Mouse (Mus musculus) cerebellum, postnatal 10 days (tissue): ENCODE measurements around the gene Mars2.
A peak's percentile ranks its signal among the peaks of the same experiment; 100 is the strongest.

Source experiments
- DNase-seq, 2 experiments: peaks; one replicate each; pipeline ENCODE4 v3.0.0; 2021; ENCODE audit warnings: mixed read lengths in 2 of 2

The Mars2 gene

DNA sequence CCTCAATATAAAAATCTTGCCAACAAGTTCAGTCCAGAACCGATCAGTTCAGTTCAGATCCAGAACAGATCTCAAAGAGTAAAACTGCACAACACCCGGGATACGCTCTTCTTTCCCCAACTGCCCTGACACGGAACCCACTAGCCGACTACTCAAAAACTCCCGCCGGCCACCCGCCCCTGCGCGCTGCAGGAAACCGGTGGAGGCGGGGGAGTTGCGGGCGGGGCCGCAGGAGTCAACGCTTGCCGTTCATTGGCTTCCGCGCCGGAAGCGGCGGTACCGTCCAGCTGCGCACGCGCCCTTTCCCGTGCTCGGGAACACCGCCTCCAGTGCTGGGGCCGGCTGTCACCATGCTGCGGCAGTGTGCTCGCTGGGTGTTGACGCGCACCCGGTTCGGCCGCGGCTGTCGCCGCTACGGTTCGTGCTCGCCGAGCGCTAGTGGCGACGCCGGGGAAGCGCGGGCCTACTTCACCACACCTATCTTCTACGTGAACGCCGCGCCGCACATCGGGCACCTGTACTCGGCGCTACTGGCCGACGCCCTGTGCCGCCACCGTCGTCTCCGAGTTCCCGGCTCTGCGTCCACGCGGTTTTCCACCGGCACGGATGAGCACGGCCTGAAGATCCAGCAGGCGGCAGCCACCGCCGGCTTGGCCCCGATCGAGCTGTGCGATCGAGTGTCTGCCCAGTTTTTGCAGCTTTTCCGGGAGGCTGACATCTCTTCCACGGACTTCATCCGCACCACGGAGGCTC, at the start of gene Mars2:
Mars2 (plus strand) TSS at position 288 of the 753 bp plus-strand sequence.
- DNase-seq, result peak; percentile 98

DNA sequence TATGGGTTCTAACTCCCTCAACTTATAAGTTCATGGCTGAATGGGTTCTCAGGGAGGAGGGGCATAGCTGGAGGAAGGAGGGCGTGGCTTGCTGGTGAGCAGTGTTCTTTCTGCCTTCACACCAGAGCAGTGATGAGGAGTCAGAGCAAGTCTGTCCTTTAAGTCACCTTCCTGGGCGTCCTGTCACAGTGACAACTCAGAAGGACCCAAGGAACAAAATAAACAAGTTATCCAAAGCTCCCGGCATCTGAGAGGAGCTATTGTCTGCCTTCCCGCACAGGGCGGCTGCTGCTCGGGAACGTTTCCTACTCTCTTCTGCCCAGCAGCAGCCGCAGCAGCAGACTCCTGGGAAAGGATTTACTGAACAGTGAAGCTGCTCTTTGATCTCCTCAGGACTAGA, 45.0 kb upstream of the Mars2 start:
- no peak for DNase-seq

DNA sequence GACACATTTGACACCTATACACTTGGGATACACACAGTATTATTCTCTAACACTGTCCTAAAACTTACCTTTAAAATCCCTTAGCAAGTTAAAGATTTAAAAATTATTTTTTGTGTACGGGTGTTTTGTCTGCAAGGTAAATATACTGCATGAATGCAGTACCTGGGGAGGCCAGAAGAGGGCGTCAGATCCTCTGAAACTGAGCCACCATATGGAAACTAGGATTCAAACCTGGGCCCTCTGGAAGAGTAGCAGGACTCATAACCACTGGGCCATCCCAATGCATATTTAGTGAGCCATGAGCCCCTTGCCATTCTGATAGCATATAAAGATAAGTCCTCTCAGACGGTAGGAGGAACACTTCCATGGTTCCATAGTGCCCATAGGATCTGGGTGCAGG, 44.2 kb upstream of the Mars2 start:
- DNase-seq, result peak; percentile 43 to 51

DNA sequence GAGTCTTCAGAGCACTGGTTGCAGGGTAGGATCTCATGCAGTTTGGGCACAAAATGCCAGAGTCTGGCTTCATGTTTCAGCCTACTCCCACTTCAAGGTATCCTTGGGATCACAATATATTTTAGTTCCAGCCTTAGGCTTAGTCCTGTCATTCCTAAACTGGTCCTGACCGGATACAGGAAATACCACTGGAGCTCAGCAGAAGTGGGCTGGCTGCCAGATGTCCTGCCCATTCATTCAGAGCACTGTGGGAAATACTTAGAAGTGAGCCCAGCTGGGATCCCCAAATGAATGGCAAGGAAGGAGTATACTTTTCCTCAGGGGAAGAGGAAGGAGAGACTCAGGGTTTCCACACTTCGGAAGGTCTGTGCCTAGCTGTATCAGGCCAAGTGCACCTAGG, 43.7 kb upstream of the Mars2 start:
- peak; percentile 45 to 57 for DNase-seq

DNA sequence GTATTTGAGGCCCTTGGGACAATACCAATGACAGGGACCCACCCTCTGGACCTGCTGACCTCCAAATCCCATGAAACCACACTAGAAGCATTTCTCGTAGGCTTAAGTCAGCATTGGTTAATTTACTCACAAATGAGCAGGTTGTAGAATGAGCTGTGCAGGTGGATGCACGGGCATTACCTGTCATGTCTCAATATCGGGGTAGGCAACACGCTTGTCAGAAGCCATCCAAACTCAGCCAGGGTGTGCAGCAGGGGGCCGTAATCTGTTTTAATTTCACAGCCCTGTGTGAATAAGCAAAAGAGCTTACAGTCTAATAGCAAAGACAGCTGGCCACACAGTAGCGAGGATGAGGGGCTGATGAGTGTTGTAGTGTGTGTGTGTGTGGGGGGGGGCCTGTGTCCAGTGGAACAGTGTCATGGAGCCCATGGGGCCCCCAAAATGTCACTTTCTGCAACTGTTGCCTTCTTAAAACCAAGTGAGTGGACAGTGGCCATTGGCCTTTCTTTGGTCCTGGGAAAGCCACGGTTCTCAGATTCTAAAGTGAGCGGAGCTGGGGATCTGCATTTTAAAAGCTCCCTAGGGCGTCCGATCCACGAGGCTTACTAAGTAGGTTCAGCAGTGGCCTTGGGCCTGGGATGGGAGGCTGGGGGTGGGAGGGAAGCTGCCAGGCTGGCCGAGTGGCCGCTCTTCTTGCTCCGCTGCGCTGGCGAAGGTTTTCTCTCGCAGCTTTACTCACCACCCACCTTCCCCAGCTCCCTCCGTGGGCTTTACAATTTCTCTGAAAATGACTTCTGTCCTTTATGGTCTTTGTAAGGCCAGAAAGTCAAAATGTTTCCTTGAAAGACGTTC, 42.7 kb upstream of the Mars2 start:
- DNase-seq, result peak in 1 of 2 experiments; percentile 47

DNA sequence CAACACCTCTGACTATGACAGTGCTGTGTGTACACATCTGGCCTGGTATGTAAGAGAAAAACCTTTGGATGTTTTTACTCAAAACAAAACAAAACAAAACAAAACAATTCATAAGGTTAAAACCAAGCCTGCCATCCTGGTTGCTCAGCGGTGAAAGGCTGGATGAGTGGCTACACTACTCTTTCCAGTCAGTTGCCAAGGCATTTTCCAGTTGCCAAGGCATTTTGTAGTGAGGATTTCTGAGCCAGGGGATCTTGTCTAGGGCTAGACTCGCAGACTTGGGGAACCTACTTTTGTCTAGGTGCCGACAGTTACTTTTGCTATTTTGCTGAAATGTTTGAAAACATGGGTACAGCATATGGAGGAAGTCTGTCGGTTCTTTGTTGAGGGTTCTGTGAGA, 42.0 kb upstream of the Mars2 start:
- DNase-seq, result no peak

DNA sequence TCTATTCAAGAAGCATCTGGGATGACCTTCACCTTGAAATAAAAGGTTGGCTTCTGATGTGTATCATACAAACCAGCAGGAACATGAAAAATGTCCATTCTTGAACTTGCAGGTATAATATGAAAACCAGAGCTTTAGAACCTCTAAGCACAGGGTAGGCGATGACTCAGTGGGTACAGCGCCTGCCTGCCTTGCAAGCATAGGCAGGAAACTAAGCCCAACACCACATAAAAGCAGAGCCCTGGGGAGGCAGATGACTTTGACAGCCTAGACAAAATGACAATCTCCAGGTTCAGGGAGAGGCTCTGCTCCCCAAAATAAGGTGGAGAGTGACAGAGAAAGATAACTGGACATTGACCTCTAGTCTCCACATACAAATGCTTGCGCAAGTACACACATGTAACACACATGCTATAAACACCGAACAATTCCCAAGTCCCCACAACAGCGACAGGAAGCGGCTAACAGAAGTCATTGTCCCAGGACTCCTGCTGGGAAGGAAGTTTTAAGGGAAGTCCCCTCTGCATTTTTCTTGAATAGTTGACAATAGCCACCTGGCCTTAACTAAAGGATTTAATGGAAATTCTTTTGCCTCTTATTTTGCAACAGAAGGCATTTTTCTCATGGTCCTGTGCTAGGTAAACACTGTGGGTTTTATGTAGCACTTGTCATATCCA, 40.5 kb upstream of the Mars2 start:
- no peak for DNase-seq

DNA sequence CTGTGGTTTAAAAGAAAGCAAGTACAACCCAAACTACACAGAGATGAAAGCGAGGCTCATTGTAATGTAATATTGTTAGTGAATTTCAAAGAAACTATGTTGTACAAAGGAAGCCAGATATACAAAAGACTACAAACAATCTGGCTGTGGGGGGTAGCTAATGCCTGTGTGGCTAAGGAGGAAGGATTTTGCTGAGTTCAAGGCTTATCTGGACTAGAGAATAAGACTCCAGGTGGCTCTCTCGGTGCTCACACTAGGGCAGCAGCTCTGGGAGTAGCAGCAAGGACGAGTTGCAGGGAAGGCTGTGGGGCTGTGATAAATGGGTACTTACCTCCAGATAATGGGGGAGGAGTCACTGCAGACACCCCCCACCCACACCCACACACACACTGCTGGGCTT, 38.3 kb upstream of the Mars2 start:
- DNase-seq, result no peak

DNA sequence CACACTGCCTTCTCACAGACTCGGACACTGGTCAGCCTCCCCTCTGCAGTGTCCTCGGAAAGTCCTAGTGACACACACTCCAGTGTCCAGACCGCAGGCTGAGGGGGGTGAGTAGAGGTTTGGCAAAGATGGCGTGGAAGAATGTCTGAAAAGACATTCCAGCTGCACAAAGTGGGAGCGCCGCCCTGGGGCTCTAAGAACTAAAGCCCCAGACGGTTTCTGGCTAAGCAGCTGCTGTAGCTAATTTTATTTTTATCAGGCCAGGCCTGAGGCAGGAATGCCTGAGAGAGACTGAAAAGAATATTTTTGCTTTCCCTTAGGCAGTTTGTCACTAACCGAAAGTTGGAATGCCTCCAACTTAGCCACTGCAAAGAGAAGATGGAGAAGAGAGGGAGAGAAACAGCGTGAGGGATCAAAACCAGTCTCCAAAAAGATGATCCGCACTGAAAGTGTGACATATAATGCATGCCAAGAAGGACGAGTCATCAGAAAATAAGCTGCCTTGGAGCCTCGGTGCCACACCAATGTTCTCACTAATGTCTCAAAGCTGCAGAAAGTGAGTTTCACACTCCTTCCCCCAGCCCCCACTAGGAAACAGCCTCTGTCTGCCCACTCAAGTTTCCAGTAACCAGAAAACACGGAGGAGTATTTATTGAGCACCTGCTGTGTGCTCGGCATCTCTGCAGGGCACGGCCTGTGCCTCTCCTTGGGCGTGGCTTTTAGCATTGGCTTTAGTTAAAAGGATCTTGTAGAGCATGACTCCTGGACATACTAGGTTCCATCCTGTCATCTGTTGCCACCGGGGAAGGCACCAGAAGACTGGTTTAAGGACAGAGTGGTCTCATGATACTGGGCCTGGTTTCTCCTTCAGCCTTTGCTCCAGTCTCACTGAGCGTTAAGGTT, 34.9 kb upstream of the Mars2 start:
- DNase-seq, result peak; percentile 41 to 43

DNA sequence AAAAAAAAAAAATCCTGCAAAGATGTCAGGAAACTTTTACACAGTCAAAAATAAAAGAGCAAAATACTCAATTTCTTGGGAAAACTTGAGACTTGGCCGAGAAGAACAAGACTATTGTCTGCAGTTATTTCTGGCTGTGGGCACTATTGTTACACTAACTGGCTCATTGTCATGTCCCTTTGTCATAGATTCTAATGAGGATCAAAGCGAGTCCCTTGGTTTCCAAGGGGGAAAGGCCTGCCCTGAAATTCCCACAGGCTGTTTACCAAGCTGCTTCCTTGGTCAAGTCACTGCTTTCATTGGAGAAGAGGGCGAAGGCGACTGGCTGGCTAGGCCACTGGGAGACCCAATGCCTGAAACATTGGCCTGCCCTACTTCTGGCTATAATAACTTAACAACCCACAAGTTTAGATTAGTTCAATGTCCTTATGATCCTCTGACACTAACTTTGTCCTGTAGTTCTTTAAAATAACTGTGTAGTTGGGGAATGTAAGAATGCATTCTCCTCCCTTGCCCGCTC, 31.1 kb upstream of the Mars2 start:
- no peak for DNase-seq

DNA sequence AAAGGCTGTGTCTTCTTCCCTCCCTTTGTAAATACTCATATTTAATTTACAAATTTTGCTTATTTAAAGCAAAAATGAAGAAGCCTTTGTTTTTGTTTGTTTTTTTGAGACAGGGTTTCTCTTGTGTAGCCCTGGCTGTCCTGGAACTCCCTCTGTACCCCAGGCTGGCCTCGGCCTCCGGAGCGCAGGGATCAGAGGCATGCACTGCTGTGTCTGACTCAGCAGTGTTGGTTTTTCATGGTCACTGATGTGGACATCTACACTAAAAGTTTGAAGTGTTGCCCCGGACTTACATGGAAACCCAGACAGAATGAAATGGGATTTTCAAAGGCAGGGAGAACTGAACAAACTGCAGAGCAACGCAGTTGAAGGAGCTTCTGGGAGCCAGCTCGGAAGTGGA, 29.4 kb upstream of the Mars2 start:
- no peak for DNase-seq

DNA sequence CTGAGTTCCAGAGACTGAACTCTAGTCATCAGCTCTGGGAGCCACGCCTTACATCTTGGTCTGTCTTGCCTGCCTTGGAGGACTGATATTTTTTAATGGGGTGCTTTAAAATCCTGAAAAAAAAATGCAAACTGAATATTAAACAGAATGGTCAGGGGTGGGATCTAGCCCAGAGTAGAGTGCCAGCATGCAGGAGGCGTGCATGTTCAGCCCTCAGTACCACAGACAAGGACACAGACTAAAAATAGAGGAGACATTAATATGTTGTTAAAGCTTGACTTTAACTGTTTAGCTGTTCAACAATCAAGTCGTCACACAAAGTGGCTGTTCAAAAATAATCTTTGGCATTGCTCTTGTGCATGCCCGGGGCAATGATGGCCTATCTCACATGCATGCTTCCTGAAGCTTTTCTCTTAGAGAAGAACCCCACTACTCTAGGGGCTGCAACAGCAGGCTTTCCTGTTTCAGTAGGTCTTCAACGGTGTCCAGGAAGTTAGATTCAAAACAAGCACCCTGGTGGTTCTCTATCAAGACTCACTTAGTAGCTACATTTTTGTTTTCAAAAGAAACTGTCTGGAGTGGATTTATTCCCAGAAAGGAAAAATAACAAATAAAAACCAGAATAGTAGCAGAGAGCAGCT, 28.4 kb upstream of the Mars2 start:
- DNase-seq, result no peak

DNA sequence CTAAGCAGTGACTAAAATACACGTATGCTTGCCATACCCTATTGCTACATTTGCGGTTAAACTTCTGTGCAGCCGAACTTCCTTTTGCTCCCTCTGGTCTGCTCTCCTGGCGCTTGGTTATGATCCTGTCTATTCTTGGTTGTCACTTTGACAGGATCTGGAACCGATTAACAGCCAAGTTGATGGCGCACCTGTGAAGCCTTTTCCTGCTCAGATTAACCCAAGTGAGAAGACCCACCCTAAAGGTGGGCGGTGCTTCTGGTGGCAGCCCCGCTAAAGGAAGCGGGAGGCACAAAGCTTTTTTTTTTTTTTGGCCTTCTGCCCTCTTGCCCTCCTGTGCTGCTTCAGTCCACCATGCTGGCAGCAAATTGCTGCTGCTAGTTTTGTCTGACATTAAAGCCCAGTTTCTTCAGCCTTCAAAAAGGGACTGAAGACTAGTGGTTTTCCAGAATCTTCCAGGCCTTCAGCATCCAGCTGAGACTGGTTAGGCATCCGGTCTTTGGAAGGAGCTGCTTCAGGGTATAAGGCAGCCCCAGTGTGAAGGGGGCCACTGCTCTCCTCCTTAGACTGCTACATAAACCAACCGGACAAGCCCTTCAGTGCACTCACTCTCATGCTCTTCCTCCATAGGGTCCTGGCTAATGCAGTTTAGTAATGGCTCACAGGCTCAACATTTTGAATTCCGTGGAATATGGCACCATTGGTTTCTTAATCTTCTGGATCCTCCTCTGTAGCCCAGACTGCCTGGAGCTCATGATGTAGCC, 26.6 kb upstream of the Mars2 start:
- peak in 1 of 2 experiments; percentile 22 for DNase-seq

DNA sequence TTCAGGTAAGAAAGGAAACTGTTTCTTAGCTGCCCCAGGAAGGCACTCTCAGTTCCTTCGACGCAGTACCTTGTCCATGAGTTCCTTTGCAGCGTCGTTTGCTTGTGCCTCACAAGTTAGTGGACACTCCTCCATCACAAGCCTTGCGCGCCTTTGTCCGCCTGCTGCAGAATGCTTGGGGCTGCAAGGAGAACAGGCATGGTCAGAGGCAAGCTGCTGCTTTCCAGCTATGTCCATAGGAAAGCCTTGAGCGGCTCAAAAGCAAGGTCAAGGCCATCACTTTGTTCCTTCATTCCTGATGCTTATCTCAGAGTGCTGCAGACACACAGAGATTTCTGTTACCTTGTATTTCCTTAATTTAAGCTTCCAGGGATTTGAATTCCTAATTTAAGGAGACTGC, 25.9 kb upstream of the Mars2 start:
- DNase-seq, result no peak

DNA sequence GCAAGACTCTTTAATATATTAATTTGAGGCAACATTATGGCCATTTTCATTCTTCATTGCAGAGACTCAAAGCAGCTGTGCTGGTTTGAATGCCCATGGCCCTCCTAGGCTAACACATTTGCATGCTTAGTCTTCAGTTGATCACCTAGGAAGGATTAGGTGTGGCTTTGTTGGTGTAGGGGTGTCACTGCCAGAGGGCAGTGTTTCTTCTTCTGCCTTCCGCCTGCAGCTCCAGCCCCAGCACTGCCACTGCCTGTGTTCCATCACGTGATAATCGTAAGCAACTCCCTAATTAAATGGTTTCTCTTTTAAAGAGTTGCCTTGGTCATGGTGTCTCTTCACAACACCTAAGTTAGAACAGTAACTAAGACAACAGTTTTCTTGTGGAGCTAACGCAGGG, 24.2 kb upstream of the Mars2 start:
- no peak for DNase-seq

DNA sequence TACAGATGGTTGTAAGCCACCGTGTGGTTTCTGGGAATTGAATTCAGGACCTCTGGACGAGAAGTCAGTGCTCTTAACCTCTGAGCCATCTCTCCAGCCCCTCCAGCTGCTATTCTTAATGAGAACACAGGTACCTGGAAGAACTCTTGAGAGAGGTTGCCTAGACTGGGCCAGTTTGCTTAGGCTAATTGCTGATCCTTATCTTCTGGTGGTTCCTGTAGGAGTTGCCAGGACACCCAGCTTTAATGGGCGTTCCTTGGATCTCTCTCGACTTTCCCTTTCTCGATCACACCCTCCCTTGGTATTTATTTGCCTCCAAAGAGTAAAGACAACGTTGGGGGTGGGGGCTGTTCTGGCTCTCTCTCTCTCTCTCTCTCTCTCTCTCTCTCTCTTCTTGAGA, 23.5 kb upstream of the Mars2 start:
- no peak for DNase-seq

DNA sequence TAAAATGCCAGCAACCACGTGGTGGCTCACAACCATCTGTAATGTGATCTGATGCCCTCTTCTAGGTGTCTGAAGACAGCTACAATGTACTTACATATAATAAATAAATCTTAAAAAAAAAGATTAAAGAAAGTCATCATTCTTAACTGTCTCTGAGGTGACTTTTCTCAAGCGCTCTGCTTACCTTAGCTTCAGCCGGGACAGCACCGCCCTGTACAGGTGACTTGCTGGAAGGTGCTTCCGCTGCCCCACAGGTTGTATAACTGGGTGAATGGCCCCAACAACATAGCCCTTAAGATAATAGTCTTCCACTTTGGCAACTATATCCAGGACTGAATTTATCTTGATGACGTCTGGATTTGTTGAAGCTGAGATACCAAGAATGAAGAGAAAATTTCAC, 23.0 kb upstream of the Mars2 start:
- no peak for DNase-seq

DNA sequence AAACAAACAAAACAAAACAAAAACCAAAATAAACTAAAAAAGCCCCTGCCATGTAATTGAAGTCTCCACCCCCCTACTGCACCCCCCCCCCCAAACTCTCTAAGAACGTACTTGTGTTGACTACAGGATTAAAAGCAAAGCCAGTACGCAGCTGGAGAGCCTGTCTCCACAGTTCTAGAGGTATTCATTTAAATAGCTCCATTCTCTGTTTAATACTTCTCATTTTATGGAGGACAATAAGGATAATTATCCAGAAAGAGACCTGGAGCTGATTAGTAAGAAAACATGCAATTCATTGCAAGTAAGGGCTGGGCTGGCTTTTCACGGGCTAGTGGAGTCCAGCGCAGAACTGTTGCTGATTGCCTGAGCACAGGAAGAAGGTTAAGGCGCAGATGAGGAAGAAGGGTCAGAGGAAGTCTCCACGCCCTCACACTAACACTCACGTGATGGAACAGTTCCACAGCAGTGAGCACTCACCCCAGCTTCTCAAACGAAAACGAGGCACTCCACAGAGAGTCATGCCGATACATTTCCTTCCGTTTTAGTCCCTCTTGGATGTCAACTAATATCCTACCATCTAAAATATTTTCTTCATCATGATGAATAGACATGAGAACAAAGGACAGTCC, 21.7 kb upstream of the Mars2 start:
- DNase-seq, result no peak

DNA sequence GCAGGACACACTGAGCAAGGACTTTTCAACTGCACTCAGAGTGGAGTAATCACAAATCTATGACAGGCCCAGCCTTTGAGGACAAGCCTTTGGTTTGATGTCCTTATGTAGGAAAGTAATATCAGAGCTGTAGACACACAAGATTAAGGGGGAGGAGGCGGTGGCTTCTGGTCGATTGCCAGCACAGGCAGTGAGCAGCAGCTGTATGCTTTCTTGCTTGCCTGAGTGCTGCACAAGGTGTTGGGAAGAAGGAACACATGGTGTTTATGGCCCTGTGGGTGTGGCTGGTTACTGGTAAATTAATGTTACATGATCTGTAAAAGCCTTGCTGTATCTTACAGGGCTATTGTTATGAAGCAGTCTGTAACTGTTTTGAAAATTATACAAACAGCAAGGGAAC, 19.8 kb upstream of the Mars2 start:
- peak in 1 of 2 experiments; percentile 25 for DNase-seq

DNA sequence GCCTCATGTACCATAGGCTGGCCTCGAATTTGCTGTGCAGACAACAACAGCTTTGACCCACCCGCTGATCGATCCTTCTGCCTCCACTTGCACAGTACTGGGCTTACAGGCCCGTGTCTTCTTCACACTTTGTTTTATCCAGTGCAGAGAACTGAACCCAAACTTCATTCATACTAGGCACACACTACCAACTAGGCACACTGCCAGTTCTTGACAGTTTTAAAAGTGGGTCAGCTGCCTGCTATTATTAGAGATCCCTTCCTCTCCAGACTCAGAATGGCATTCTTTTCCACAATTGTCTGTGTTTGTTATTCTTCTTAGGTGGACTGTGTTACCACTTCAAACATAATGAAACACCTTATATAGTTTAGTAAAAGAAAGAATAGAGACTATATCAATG, 15.6 kb upstream of the Mars2 start:
- peak; percentile 40 to 46 for DNase-seq

DNA sequence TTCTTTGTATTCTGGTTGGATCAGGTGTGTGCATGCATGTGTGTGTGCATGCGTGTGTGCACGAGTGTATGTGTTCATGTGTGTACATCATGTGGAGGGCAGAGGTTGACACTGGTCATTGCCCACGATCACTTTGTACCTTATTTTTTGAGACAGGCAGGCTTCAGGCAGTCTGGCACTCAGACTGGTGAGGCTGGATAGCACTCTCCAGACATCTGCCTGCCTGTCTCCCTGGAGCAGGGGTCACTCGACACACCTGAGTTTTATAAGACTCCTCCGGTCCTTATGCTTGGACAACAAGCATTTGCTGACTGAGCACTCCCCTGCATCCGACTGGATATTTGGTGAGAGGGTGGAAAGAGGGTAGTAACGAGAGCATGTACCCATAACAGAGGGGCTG, 14.0 kb upstream of the Mars2 start:
- DNase-seq, result no peak
